Comparison of ENCODE assay signal across 21 mouse cellular contexts in the genomic region with DNA sequence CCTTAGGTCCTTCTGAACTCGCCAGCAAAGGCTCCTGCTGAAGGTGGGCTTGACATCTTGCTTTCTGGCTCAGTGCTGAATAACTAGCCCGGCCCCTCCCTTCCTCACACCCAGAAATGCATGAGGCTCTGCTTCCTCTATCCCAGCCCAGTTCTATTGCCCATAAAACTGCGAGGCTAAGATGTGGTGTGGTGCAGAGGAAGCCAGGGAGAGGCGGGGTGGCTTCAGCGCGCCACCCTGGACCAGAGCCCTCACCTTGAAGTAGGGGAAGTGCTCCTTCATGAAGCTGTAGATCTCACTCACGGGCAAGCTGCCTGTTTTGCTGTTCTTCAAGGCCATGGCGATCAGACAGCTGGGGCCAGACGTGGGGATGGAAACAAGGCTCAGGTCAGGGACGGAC. TPM values are rescaled to one million over a fixed set of nuclear protein-coding genes. Genes with fewer than 3 reads are reported as not detected.
A peak's percentile ranks its signal among the peaks of the same experiment; 100 is the strongest.
DNase-seq lines count a peak whose midpoint lies in the region; ATAC-seq lines count a peak whose summit lies in the region.
"Had no signal": no experiment of that assay in that cellular context is flagged by ENCODE, and none has a peak within 500 bp of the region (broad histone marks: within the 10 kb centered on the region; RNA-seq: fewer than 3 reads in every experiment).

No protein-coding gene starts in this region.

- 21% methylated on average over 10 of the region's 10 CpGs for WGBS in large intestine, adult 2 months

- DNase-seq in ovary, postnatal 36 days (ENCODE audit: low spot score), result peak; percentile 23
- DNase-seq in ovary, postnatal 10 days (ENCODE audit: low spot score), result no peak
- DNase-seq in large intestine, adult 2 months (ENCODE audit: low read depth, low spot score), result peak; percentile 18
- no peak for DNase-seq in left cerebral cortex, adult 8-10 months (ENCODE audit: low spot score in 2 of 2)
- DNase-seq in liver, result no peak
- DNase-seq in adrenal gland, postnatal 4 days (ENCODE audit: low spot score in 2 of 2), result no peak
- DNase-seq: adrenal gland, adult 2 months; adrenal gland, postnatal 10 days; adrenal gland, postnatal 25 days; cerebellum, adult 11-12 months; cerebellum, adult 2 months; cerebellum, adult 9-10 months; cerebellum, postnatal 10 days; cerebellum, postnatal 25 days; embryo, embryonic 11 days had no signal

- ATAC-seq in granulocyte monocyte progenitor cell, adult 5-6 weeks (replicated peaks; ENCODE audit: poor library complexity, severe bottlenecking), result peak; percentile 48
- ATAC-seq: forebrain, embryonic 14.5 days; forebrain, embryonic 16.5 days had no signal

RNA-seq across cellular contexts. Expression of gene Foxn4, which starts 14.1 kb away (rescaled TPM):
- not detected in 2 replicates for total RNA-seq in granulocyte monocyte progenitor cell, adult 5-6 weeks (2014; fragmentation: Nextera tagmentation)
- not detected in 2 replicates for total RNA-seq in granulocyte monocyte progenitor cell, adult 5-6 weeks (2017)
- polyA plus RNA-seq in large intestine, adult 2 months (2012; rRNA removed), result not detected in 2 replicates
- total RNA-seq in left cerebral cortex, adult 8-10 months (2022), result not detected
- total RNA-seq in adrenal gland, postnatal 4 days (2021), result not detected
- total RNA-seq: adrenal gland, adult 2 months; adrenal gland, postnatal 10 days; adrenal gland, postnatal 25 days; MEL had no signal
- polyA plus RNA-seq: adrenal gland, adult 2 months; C2C12; cerebellum, adult 2 months; erythroblast, embryonic 14.5 days had no signal

RNA-seq across cellular contexts. Expression of gene Myo1h, which starts 29.5 kb away (rescaled TPM):
- total RNA-seq in granulocyte monocyte progenitor cell, adult 5-6 weeks (2014; fragmentation: Nextera tagmentation), result 0.15 and 1.0 TPM in 2 replicates
- total RNA-seq in granulocyte monocyte progenitor cell, adult 5-6 weeks (2017), result 0.82 and 1.5 TPM in 2 replicates
- polyA plus RNA-seq in large intestine, adult 2 months (2012; rRNA removed), result 0.88 and 1.0 TPM in 2 replicates
- 1 to 10 TPM; 2.1 to 2.6 (median 2.4) TPM for total RNA-seq in left cerebral cortex, adult 8-10 months (2022)
- 1 to 10 TPM; 1.2 to 1.5 TPM for total RNA-seq in adrenal gland, postnatal 4 days (2021)
- polyA plus RNA-seq: adrenal gland, adult 2 months; erythroblast, embryonic 14.5 days had no signal

Comparison
In these comparisons a context has a peak if more than half of its experiments do, and no peak if none do; other contexts are left out.
1. DNase-seq: peak in ovary, postnatal 36 days (single experiment) and large intestine, adult 2 months (single experiment); none in ovary, postnatal 10 days (single experiment), left cerebral cortex, adult 8-10 months (0 of 2), liver (single experiment) and adrenal gland, postnatal 4 days (0 of 2).